Mouse (Mus musculus): ENCODE data around the gene Sdr9c7. TPM values are rescaled to one million over a fixed set of nuclear protein-coding genes. Genes with fewer than 3 reads are reported as not detected.
"Not testable (repeated sequence)": the region's sequence is repeated elsewhere in the genome, so short reads cannot be mapped to it uniquely, and the experiment has no call there.

Gene Sdr9c7
- total RNA-seq, 2 experiments from 2014 or later: not detected

DNA sequence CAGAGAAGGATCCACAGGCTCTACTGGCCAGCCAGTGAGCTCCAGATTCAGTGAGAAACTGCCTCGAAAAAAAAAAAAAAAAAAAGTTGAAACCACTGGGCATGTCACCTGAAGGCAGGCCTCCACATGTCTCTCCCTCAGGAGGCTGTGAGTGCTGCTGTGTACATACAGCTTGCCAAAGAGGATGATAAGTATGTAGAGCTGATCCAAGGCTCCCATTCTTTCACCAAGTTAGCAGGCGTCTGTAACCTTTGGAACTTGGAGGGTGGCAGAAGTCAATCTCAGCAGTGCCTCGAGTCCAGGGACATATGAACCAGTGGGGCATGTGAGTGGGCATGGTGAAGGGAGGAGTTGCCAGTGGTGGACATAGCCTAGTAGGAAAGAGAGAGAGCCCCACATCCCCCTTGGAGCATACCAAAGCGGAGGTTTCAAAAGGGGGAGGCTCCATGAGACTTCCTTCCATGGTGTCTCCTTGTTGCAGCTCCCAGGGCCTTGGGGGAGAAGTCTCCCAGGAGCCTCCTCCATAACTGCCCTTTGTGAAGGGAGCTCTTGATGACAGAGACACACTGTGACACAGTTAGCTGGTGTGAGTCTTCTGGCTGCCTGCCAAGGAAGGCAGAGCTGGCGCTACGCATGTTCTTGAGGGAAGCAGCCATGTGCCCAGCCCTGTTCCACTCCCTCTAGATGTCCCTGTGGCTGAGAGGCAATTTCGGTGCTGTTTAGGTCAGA, 6.6 kb downstream of the Sdr9c7 start:
- intact Hi-C loops (cut with DNase I): no loop called here
- peak; percentile 34 to 64 for DNase-seq (ENCODE audit: low spot score in 2 of 2)

DNA sequence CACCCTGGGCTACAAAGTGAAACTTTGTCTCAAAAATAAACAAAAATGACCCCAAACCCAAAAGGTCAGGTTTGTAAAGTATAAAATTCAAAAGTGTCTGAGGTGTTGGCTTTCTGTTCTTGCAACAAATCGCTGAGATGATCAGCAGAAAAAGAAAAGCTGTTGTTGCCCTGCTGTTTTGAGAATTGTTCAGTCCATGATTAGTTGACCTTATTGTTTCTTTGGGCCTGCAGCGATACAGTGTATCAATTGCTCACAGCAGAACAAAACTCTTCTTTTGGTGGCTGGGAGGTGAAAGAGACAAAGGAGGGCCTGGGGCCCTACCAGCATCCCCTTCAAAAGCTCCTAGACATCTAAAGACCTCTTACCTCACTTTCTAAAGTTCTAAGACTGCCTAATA, 7.8 kb downstream of the Sdr9c7 start:
- intact Hi-C loops (cut with DNase I): no loop called here
- DNase-seq (ENCODE audit: low spot score in 2 of 2): no peak

DNA sequence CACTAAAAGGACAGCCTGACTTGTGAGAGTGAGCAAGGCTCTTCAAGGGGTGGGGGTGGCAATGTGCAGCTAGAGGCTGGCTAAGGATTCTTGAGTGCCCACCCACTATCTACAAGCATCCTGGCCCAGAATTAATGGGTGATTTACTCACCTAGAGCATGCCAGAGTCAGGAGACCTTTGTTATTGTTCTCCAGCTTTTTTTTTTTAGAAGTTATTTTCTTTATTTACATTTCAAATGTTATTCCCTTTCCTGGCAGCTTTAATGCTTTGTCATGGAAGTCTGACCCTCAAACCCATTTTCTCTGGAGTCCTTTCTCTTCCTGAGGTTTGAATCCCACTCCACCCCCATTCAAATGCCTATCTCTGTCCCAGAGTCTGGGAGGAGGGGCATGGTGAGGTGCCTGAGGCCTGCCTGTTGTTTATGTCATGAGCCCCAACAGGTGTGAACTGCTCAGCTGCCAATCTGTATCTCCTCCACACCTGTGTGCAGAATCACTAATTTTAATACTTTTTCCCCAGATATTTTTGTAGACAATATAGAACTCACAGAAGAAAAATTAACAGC, 9.2 kb downstream of the Sdr9c7 start:
- no peak for DNase-seq (ENCODE audit: low spot score in 2 of 2)
- intact Hi-C loops (cut with DNase I): no loop called here

DNA sequence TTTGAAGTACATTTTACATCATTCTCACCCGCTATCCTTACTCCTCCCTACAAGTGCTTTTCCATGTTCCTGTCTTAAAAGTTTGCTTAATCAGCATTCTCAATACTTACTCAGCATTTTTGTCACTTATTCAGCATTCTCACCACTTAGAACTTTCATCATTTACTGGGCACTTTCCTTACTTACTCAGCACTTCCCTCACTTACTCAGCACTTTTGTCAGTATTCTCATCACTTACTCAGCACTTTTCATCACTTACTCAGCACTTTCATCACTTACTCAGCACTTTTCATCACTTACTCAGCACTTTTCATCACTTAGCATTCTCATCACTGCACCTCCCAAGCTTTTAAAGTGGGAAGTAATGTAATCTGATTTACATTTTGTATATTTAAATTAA, 17.3 kb downstream of the Sdr9c7 start:
- intact Hi-C loops (cut with DNase I): no loop called here
- DNase-seq (ENCODE audit: low spot score in 2 of 2): no peak

GRCm38 (mm10) chr10:127917183-127917582, 18.9 kb downstream of the Sdr9c7 start:
- DNase-seq (ENCODE audit: low spot score in 2 of 2); intact Hi-C loops (cut with DNase I): not testable (repeated sequence)

DNA sequence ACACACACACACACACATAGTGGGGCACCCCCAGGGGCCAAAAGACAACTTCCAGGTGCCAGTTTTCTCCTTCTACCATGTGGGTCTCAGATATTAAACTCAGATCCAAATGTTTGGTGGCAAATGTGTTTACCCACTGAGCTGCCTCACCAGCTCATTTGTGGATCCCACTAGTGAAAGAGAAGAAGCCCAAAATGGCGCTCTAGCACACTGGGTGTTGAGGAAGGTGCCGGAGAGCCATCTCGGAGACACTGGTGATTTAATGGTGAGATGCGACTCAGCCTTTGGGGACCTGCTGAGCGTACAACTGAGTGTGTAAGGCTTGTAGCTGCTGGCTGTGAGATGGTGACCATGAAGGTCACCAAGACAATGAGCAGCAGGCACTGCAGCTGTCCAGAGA, 19.3 kb downstream of the Sdr9c7 start:
- intact Hi-C loops (cut with DNase I): no loop called here
- no peak for DNase-seq (ENCODE audit: low spot score in 2 of 2)

GRCm38 (mm10) chr10:127922241-127922640, 23.9 kb downstream of the Sdr9c7 start:
- DNase-seq (ENCODE audit: low spot score in 2 of 2): no peak
- intact Hi-C loops (cut with DNase I): no loop called here

DNA sequence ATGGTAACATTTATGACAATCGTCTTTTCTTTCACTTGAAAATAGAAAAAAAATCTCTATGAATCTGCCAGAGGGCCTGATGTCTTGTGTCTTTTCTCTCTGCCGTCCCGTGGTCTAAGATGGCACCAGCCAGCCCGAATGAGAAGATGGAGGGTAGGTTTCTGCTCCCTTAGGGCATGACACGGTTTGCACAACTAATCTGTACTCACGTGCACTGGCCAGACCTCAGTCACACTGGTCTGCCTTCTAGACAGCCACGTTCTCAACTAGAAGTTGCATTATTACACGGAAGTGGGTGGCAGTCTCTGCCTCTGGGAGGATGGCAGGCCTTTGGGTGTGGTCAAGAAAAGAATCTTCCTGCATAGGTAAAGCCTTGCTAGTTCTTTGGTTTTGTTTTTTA, 24.7 kb downstream of the Sdr9c7 start:
- intact Hi-C loops (cut with DNase I): no loop called here
- DNase-seq (ENCODE audit: low spot score in 2 of 2): no peak

DNA sequence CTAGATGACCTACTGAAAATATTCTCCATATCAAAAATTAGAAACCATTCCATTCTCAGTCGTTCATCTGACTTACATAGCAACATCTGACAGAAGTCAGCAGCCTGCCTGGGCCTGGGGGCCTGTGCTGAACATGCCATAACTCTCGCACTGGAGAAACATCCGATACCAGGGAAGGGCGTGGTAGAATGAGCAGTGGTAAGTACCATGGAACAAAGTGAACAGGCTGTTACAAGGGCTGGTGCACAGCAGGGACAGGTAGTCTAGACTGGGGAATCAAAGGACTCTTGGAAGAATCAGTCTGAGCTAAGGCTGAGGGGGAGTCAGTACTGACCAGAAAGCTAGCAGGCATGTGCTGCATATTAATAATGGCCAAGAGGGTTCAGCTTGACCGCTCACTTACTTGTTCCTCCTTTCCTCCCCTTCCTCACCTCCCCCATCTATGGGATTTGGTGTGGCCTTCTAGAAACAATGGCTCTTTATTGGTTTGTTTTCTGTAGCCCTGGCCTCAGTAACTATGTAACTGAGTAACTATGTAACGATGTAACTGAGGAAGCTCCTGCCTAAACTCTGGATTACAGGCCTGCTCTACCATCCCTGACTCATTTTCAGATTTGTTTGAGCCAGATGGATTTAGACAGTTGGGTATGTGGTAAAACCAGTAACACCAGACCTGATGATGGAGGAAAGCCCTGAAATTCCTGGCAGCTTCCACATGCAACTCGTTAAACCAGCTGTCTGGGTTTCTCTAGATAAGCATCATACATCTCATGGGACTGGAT, 26.5 kb downstream of the Sdr9c7 start:
- DNase-seq (ENCODE audit: low spot score in 2 of 2): peak in 1 of 2 experiments; percentile 46
- intact Hi-C loops (cut with DNase I): no loop called here

- intact Hi-C loops (cut with DNase I): no loop called here
These were observed 29.4 kb downstream of the Sdr9c7 start for GRCm38 (mm10) chr10:127927737-127928136.

GRCm38 (mm10) chr10:127932290-127932926, 34.1 kb downstream of the Sdr9c7 start:
- intact Hi-C loops (cut with DNase I): no loop called here
- DNase-seq (ENCODE audit: low spot score in 2 of 2): peak in 1 of 2 experiments; percentile 11

More at GRCm38 (mm10) chr10:127927737-127928136, 29.4 kb downstream of the Sdr9c7 start:
- no peak for DNase-seq (ENCODE audit: low spot score in 2 of 2)

- peak in 1 of 2 experiments; percentile 6 for DNase-seq (ENCODE audit: low spot score in 2 of 2)
- intact Hi-C loops (cut with DNase I): loop anchor here (2.0 to 5.0 kb wide), 3 partner anchors 197 to 259 kb away; partner anchors contain the start of gene Zbtb39
These were observed 38.0 kb downstream of the Sdr9c7 start for GRCm38 (mm10) chr10:127936271-127936670.

GRCm38 (mm10) chr10:127936747-127937409, 38.6 kb downstream of the Sdr9c7 start:
- DNase-seq (ENCODE audit: low spot score in 2 of 2): no peak
- intact Hi-C loops (cut with DNase I): loop anchor here (2.0 to 5.0 kb wide), 3 partner anchors 198 to 260 kb away; partner anchors contain the start of gene Zbtb39

- intact Hi-C loops (cut with DNase I): loop anchor here (2.0 to 5.0 kb wide), 3 partner anchors 199 to 260 kb away; partner anchors contain the start of gene Zbtb39
- peak; percentile 73 to 76 for DNase-seq (ENCODE audit: low spot score in 2 of 2)
These were observed 39.2 kb downstream of the Sdr9c7 start for GRCm38 (mm10) chr10:127937428-127938010.

DNA sequence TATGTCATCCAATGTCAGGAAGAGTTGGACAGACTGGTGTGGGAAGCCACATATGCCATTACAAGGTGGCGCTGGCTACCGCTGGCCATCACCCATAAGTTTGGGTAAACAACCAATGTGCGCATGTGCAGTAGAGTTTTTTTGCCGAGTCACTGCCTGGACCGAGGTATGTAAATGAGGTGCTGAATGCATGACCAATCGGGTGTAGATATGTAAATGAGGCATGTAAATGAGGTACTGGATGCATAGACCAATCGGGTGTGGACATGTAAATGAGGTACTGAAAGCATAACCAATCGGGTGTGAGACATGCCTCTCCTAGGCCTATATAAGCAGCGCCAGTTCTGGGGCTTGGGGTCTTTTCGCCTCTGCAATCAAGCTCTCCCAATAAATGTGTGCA, 41.3 kb downstream of the Sdr9c7 start:
- not testable (repeated sequence) for DNase-seq (ENCODE audit: low spot score in 2 of 2)
- intact Hi-C loops (cut with DNase I): loop anchor here (5.0 kb wide), 2 partner anchors 242 to 262 kb away; no protein-coding TSS in a partner anchor

- peak; percentile 35 to 65 for DNase-seq (ENCODE audit: low spot score in 2 of 2)
- intact Hi-C loops (cut with DNase I): no loop called here
These were observed 47.2 kb downstream of the Sdr9c7 start for GRCm38 (mm10) chr10:127945432-127946064.

GRCm38 (mm10) chr10:127949596-127950130, 51.3 kb downstream of the Sdr9c7 start:
- intact Hi-C loops (cut with DNase I): loop anchor here (10.0 kb wide), 1 partner anchor 235 kb away; the partner anchor contains the start of gene Rbms2
- DNase-seq (ENCODE audit: low spot score in 2 of 2): no peak

GRCm38 (mm10) chr10:127951390-127951789, 53.1 kb downstream of the Sdr9c7 start:
- intact Hi-C loops (cut with DNase I): loop anchor here (10.0 kb wide), 1 partner anchor 233 kb away; the partner anchor contains the start of gene Rbms2
- DNase-seq (ENCODE audit: low spot score in 2 of 2): no peak

Measured in left cerebral cortex, postnatal 14 days (tissue).